Mouse (Mus musculus): ENCODE results near the gene Dnajc16. TPM values are rescaled to one million over a fixed set of nuclear protein-coding genes. Genes with fewer than 3 reads are reported as not detected.
A peak's percentile ranks its signal among the peaks of the same experiment; 100 is the strongest.

The Dnajc16 gene
- polyA plus RNA-seq, 2 experiments from 2014 or later: 5.1 to 5.4 TPM

- ATAC-seq: no peak
These were observed 29.8 kb downstream of the Dnajc16 start for GRCm38 (mm10) chr4:141760942-141761341.

- no peak for ATAC-seq
These were observed 31.7 kb downstream of the Dnajc16 start for GRCm38 (mm10) chr4:141758874-141759542.

GRCm38 (mm10) chr4:141757124-141757523 lies 33.6 kb downstream of the Dnajc16 start:
- no peak for ATAC-seq

GRCm38 (mm10) chr4:141755375-141755930 lies 35.3 kb downstream of the Dnajc16 start:
- ATAC-seq: no peak

- ATAC-seq: no peak
These were observed 38.7 kb downstream of the Dnajc16 start for GRCm38 (mm10) chr4:141752076-141752421.

GRCm38 (mm10) chr4:141751419-141752075 lies 39.2 kb downstream of the Dnajc16 start:
- ATAC-seq: no peak

GRCm38 (mm10) chr4:141750826-141751225 lies 39.9 kb downstream of the Dnajc16 start:
- no peak for ATAC-seq

- no peak for ATAC-seq
These were observed 41.2 kb downstream of the Dnajc16 start for GRCm38 (mm10) chr4:141749557-141749956.

GRCm38 (mm10) chr4:141746578-141747346 lies 44.0 kb downstream of the Dnajc16 start, which contains the start of gene Agmat:
Gene Agmat, plus strand, starts transcription at chr4:141746672.
- ATAC-seq: no peak

GRCm38 (mm10) chr4:141742381-141742780 lies 48.4 kb downstream of the Dnajc16 start:
- ATAC-seq: no peak

GRCm38 (mm10) chr4:141741856-141742255 lies 48.9 kb downstream of the Dnajc16 start:
- ATAC-seq: no peak

- ATAC-seq: no peak
These were observed 52.7 kb downstream of the Dnajc16 start for GRCm38 (mm10) chr4:141738015-141738414.

GRCm38 (mm10) chr4:141736856-141737255 lies 53.9 kb downstream of the Dnajc16 start:
- no peak for ATAC-seq

GRCm38 (mm10) chr4:141735206-141735560 lies 55.5 kb downstream of the Dnajc16 start:
- ATAC-seq: peak; percentile 3

GRCm38 (mm10) chr4:141734446-141735205 lies 56.1 kb downstream of the Dnajc16 start:
- peak; percentile 100 for ATAC-seq

- ATAC-seq: no peak
These were observed 59.0 kb downstream of the Dnajc16 start for GRCm38 (mm10) chr4:141731766-141732165.

GRCm38 (mm10) chr4:141730401-141730800 lies 60.3 kb downstream of the Dnajc16 start:
- ATAC-seq: no peak

GRCm38 (mm10) chr4:141729266-141729665 lies 61.5 kb downstream of the Dnajc16 start:
- no peak for ATAC-seq

- ATAC-seq: no peak
These were observed 65.0 kb downstream of the Dnajc16 start for GRCm38 (mm10) chr4:141725738-141726137.

- ATAC-seq: no peak
These were observed 65.5 kb downstream of the Dnajc16 start for GRCm38 (mm10) chr4:141725277-141725676.

GRCm38 (mm10) chr4:141724594-141724993 lies 66.1 kb downstream of the Dnajc16 start:
- ATAC-seq: no peak

- no peak for ATAC-seq
These were observed 67.1 kb downstream of the Dnajc16 start for GRCm38 (mm10) chr4:141723673-141724068.

Data from activated CD4-positive, CD25-positive, alpha-beta regulatory T cell, adult 4 months (primary cell).